ENCODE assay signal across 20 mouse cellular contexts in genomic region chr14:8302687-8303086, GRCm38 (mm10). TPM values are rescaled to one million over a fixed set of nuclear protein-coding genes. Genes with fewer than 3 reads are reported as not detected.
DNase-seq lines count a peak whose midpoint lies in the region; ATAC-seq and TF ChIP-seq lines count a peak whose summit lies in the region.
"Had no signal": no experiment of that assay in that cellular context is flagged by ENCODE, and none has a peak within 500 bp of the region (broad histone marks: within the 10 kb centered on the region; RNA-seq: fewer than 3 reads in every experiment).

No protein-coding gene starts in this region.

- H3K4me2 ChIP-seq in heart, embryonic 14.5 days (ENCODE audit: low read length), result peak overlapping the region; percentile 27
- no peak overlapping the region for H3K4me2 ChIP-seq in forebrain, embryonic 16.5 days (ENCODE audit: low read length)
- H3K4me2 ChIP-seq: hindbrain, embryonic 12.5 days; liver, embryonic 13.5 days; stomach, embryonic 15.5 days had no signal

- no peak overlapping the region for H3K9ac ChIP-seq in heart, embryonic 14.5 days (ENCODE audit: low read length)
- H3K9ac ChIP-seq in forebrain, embryonic 16.5 days (replicated peaks; ENCODE audit: low read depth, low read length), result no peak overlapping the region
- H3K9ac ChIP-seq: hindbrain, embryonic 12.5 days; liver, embryonic 13.5 days; stomach, embryonic 15.5 days had no signal

- no peak overlapping the region for H3K27ac ChIP-seq in heart, embryonic 14.5 days (replicated peaks in 1 of 2; ENCODE audit: control insufficient read depth in 1 of 2, insufficient read depth in 1 of 2, low read depth in 2 of 2, low read length in 2 of 2)
- peak overlapping the region; percentile 51; the same call in 1 of the 2 replicates for H3K27ac ChIP-seq in layer of hippocampus, adult 2 months
- H3K27ac ChIP-seq in forebrain, embryonic 16.5 days (ENCODE audit: low read length), result no peak overlapping the region
- H3K27ac ChIP-seq: gastrocnemius, adult 2 months; hindbrain, embryonic 12.5 days; liver, embryonic 13.5 days; midbrain, embryonic 10.5 days; stomach, embryonic 15.5 days had no signal

- intact Hi-C loops in heart, postnatal 36 days (cut with DNase I), result loop anchor here (5.0 kb wide), 1 partner anchor 210 kb away; no protein-coding TSS in a partner anchor

- H3K36me3 ChIP-seq in heart, embryonic 14.5 days (ENCODE audit: control insufficient read depth, insufficient read depth, low read length), result no peaks in the 10 kb centered on the region
- H3K36me3 ChIP-seq in forebrain, embryonic 16.5 days (ENCODE audit: control insufficient read depth, insufficient read depth), result no peaks in the 10 kb centered on the region
- H3K36me3 ChIP-seq: G1E; hindbrain, embryonic 12.5 days; liver, embryonic 13.5 days; midbrain, embryonic 10.5 days; stomach, embryonic 15.5 days had no signal

- no peak for ATAC-seq in heart, embryonic 14.5 days (ENCODE audit: insufficient number of reproducible peaks, insufficient read depth, low FRiP score, low read depth)
- ATAC-seq in forebrain, embryonic 16.5 days, result peak; percentile 21; the same call in 1 of the 2 replicates
- ATAC-seq: CD4-positive, CD25-positive, alpha-beta regulatory T cell, adult 4 months had no signal

- TF ChIP-seq CTCF in layer of hippocampus, adult 2 months (conservative IDR thresholded peaks at IDR 0.05), result no peak

- DNase-seq in embryo, embryonic 11 days, result peak; percentile 22
- no peak for DNase-seq in embryo, embryonic 10.5 days (ENCODE audit: low spot score)
- DNase-seq in heart, postnatal 36 days, result no peak
- no peak for DNase-seq in layer of hippocampus, adult 2 months (ENCODE audit: low spot score in 2 of 2)
- DNase-seq in layer of hippocampus, postnatal 36 days, result no peak
- DNase-seq in right cerebral cortex, postnatal 4 days, result no peak
- DNase-seq: adrenal gland, postnatal 36 days; cerebellum, adult 8-10 months; gastrocnemius, adult 2 months; heart, adult 18-20 months; liver, embryonic 13.5 days; thymus, adult 2 months had no signal

- H3K4me1 ChIP-seq in heart, embryonic 14.5 days (ENCODE audit: control insufficient read depth in 2 of 2, insufficient read depth in 2 of 2, low read length in 2 of 2), result peaks cover 0 to 5% of the 10 kb centered on the region in 2 experiments; a peak in 2 of 4 replicates
- 0 out of 2 replicates have a peak, but pooled peaks cover 4% of the 10 kb centered on the region for H3K4me1 ChIP-seq in forebrain, embryonic 16.5 days (replicated peaks; ENCODE audit: control insufficient read depth, insufficient read depth, low read length)
- H3K4me1 ChIP-seq: midbrain, embryonic 10.5 days; stomach, embryonic 15.5 days had no signal

- H3K4me3 ChIP-seq in heart, embryonic 14.5 days (ENCODE audit: control insufficient read depth in 1 of 2, insufficient read depth in 1 of 2, low read depth in 1 of 2, low read length in 2 of 2), result no peak overlapping the region
- peak overlapping the region; percentile 26; the same call in 1 of the 2 replicates for H3K4me3 ChIP-seq in layer of hippocampus, adult 2 months
- no peak overlapping the region for H3K4me3 ChIP-seq in forebrain, embryonic 16.5 days (replicated peaks; ENCODE audit: low read length)
- H3K4me3 ChIP-seq: gastrocnemius, adult 2 months; hindbrain, embryonic 12.5 days; liver, embryonic 13.5 days; midbrain, embryonic 10.5 days; stomach, embryonic 15.5 days had no signal

- no peaks in the 10 kb centered on the region for H3K9me3 ChIP-seq in heart, embryonic 14.5 days (ENCODE audit: control insufficient read depth, low read length)
- no peaks in the 10 kb centered on the region for H3K9me3 ChIP-seq in forebrain, embryonic 16.5 days (ENCODE audit: control insufficient read depth, low read length)
- H3K9me3 ChIP-seq: G1E; hindbrain, embryonic 12.5 days; liver, embryonic 13.5 days; midbrain, embryonic 10.5 days; stomach, embryonic 15.5 days had no signal

- 9% methylated on average over 10 of the region's 10 CpGs for WGBS in heart, embryonic 14.5 days
- 9% methylated on average over 10 of the region's 10 CpGs for WGBS in forebrain, embryonic 16.5 days

- H3K27me3 ChIP-seq in heart, embryonic 14.5 days (ENCODE audit: control insufficient read depth, insufficient read depth, low read length), result 0 out of 2 replicates have a peak, but pooled peaks cover 4% of the 10 kb centered on the region
- H3K27me3 ChIP-seq in forebrain, embryonic 16.5 days (replicated peaks; ENCODE audit: control insufficient read depth, insufficient read depth, low read length), result no peaks in the 10 kb centered on the region
- H3K27me3 ChIP-seq: stomach, embryonic 15.5 days had no signal

RNA-seq across cellular contexts. Expression of gene Fam107a, which starts 15.1 kb away (rescaled TPM):
- polyA plus RNA-seq in heart, embryonic 14.5 days (2014; fragmentation: Nextera tagmentation; extraction: Ambion mirVana), result 0.32 and 0.36 TPM in 2 replicates
- total RNA-seq in heart, postnatal 36 days (2021), result 10 to 100 TPM in 1 of 2 experiments, 1 to 10 TPM in 1; 6.4 to 13.2 TPM
- 100 to 1,000 TPM; 275 to 282 TPM for total RNA-seq in layer of hippocampus, adult 2 months (2021)
- 100 to 1,000 TPM; 250 to 311 TPM for total RNA-seq in layer of hippocampus, postnatal 36 days (2021)
- polyA plus RNA-seq in forebrain, embryonic 16.5 days (2015; fragmentation: Nextera tagmentation; extraction: Ambion mirVana), result 0.54 and 0.73 TPM in 2 replicates
- polyA plus RNA-seq: CD4-positive, CD25-positive, alpha-beta regulatory T cell, adult 4 months; G1E had no signal

RNA-seq across cellular contexts. Expression of gene Acox2, which starts 43.5 kb away (rescaled TPM):
- not detected in 2 replicates for polyA plus RNA-seq in heart, embryonic 14.5 days (2014; fragmentation: Nextera tagmentation; extraction: Ambion mirVana)
- total RNA-seq in heart, postnatal 36 days (2021), result under 1 TPM; 0.27 to 0.61 TPM
- not detected for total RNA-seq in layer of hippocampus, adult 2 months (2021)
- not detected for total RNA-seq in layer of hippocampus, postnatal 36 days (2021)
- 0.44 TPM in 1 of 2 replicates, not detected in the other for polyA plus RNA-seq in forebrain, embryonic 16.5 days (2015; fragmentation: Nextera tagmentation; extraction: Ambion mirVana)
- total RNA-seq: G1E; layer of hippocampus, adult 18-20 months had no signal
- polyA plus RNA-seq: CD4-positive, CD25-positive, alpha-beta regulatory T cell, adult 4 months; G1E had no signal

Comparison
In these comparisons a context has a peak if more than half of its experiments do, and no peak if none do; other contexts are left out.
1. RNA of gene Fam107a, which starts 15.1 kb away (total RNA-seq): 250 to 311 TPM in layer of hippocampus, postnatal 36 days and 275 to 282 TPM in layer of hippocampus, adult 2 months; 6.4 to 13.2 TPM in heart, postnatal 36 days; every median in the first group is over 10 times any median in the second.